Mouse (Mus musculus) MEL (cell line): ENCODE results near the gene 2300009A05Rik. TPM values are rescaled to one million over a fixed set of nuclear protein-coding genes. Genes with fewer than 3 reads are reported as not detected.

Experiments used
- DNase-seq: peaks from one replicate; pipeline ENCODE4 v3.0.0; 2011; ENCODE audit warnings: low read depth, low spot score
- H3K27ac ChIP-seq: 2 replicates; pipeline ENCODE4 v1.5.1; 2012; ENCODE audit warnings: low read depth, mild to moderate bottlenecking, control low read depth, low read length, moderate library complexity; ENCODE audit not compliant: control insufficient read depth
- H3K27me3 ChIP-seq, 2 experiments: fragments of 150-350 bp in 1 of 2; sonication (generic) in 1 of 2; 2 replicates each; pipeline ENCODE4 v1.6.1; 2012; ENCODE audit warnings: low read length in 2 of 2, mild to moderate bottlenecking in 2 of 2, improper control_type of control experiment in 1 of 2, moderate library complexity in 1 of 2; ENCODE audit not compliant: insufficient read depth in 2 of 2, control insufficient read depth in 1 of 2
- H3K36me3 ChIP-seq, 2 experiments: 2 replicates each; pipeline ENCODE4 v1.6.1; 2012 to 2014; ENCODE audit warnings: low read length in 2 of 2, improper control_type of control experiment in 1 of 2, inconsistent platforms in 1 of 2, mild to moderate bottlenecking in 1 of 2; ENCODE audit not compliant: insufficient read depth in 2 of 2, control insufficient read depth in 1 of 2
- H3K4me1 ChIP-seq, 2 experiments: fragments of 150-350 bp in 1 of 2; sonication (generic) in 1 of 2; 2 replicates each; pipeline ENCODE4 v1.6.1; 2012; ENCODE audit warnings: low read length in 2 of 2, improper control_type of control experiment in 1 of 2, mild to moderate bottlenecking in 1 of 2; ENCODE audit not compliant: insufficient read depth in 2 of 2, control insufficient read depth in 1 of 2
- H3K4me3 ChIP-seq, 2 experiments: fragments of 150-350 bp in 1 of 2; sonication (generic) in 1 of 2; 2 replicates each; pipeline ENCODE4 v1.5.1; 2012; ENCODE audit warnings: low read depth in 2 of 2, low read length in 2 of 2, mild to moderate bottlenecking in 2 of 2, moderate library complexity in 2 of 2, control low read depth in 1 of 2, improper control_type of control experiment in 1 of 2; ENCODE audit not compliant: control insufficient read depth in 1 of 2, insufficient read depth in 1 of 2
- H3K79me2 ChIP-seq: 2 replicates; pipeline ENCODE4 v1.6.1; 2012; ENCODE audit warnings: mild to moderate bottlenecking, low read length, moderate library complexity; ENCODE audit not compliant: control insufficient read depth, poor library complexity, insufficient read depth
- H3K9ac ChIP-seq: 2 replicates; pipeline ENCODE4 v1.6.1; 2012; ENCODE audit warnings: low read depth, mild to moderate bottlenecking, control low read depth, low read length, moderate library complexity; ENCODE audit not compliant: control insufficient read depth, poor library complexity, severe bottlenecking
- H3K9me3 ChIP-seq: fragments of 150-350 bp; sonication (generic); replicated peaks from 2 replicates; pipeline ENCODE4 v1.6.1; 2012; ENCODE audit warnings: mild to moderate bottlenecking, low read length, improper control_type of control experiment, moderate library complexity; ENCODE audit not compliant: insufficient read depth
- BHLHE40 ChIP-seq: IDR thresholded peaks from 2 replicates; pipeline ENCODE4 v1.6.1; 2012; ENCODE audit warnings: low read depth, mild to moderate bottlenecking, inconsistent platforms, low read length, improper control_type of control experiment, borderline replicate concordance
- CTCF ChIP-seq, 3 experiments: IDR thresholded peaks in 2 of 3; conservative IDR thresholded peaks in 1 of 3; 2 replicates each; pipeline ENCODE4 v1.5.1; 2011 to 2012; ENCODE audit warnings: low read length in 3 of 3, low read depth in 2 of 3, mild to moderate bottlenecking in 2 of 3, improper control_type of control experiment in 1 of 3, inconsistent platforms in 1 of 3, mixed read lengths in 1 of 3, moderate library complexity in 1 of 3; ENCODE audit not compliant: control insufficient read depth in 1 of 3, insufficient read depth in 1 of 3, poor library complexity in 1 of 3, severe bottlenecking in 1 of 3
- EP300 ChIP-seq, 2 experiments: IDR thresholded peaks; 2 replicates each; pipeline ENCODE4 v1.6.1; 2011; ENCODE audit warnings: improper control_type of control experiment in 2 of 2, low read length in 2 of 2, low read depth in 1 of 2, mild to moderate bottlenecking in 1 of 2
- ETS1 ChIP-seq: IDR thresholded peaks from 2 replicates; pipeline ENCODE4 v1.6.1; 2012; ENCODE audit warnings: low read depth, mild to moderate bottlenecking, inconsistent platforms, low read length, improper control_type of control experiment, moderate library complexity
- GABPA ChIP-seq: IDR thresholded peaks from 2 replicates; pipeline ENCODE4 v1.6.1; 2012; ENCODE audit warnings: low read depth, mild to moderate bottlenecking, inconsistent platforms, low read length, improper control_type of control experiment, moderate library complexity
- HCFC1 ChIP-seq: IDR thresholded peaks from 2 replicates; pipeline ENCODE4 v1.6.1; 2012; ENCODE audit warnings: low read depth, mild to moderate bottlenecking, inconsistent platforms, low read length, improper control_type of control experiment, moderate library complexity
- MAX ChIP-seq: IDR thresholded peaks from 2 replicates; pipeline ENCODE4 v1.6.1; 2011; ENCODE audit warnings: low read length, improper control_type of control experiment
- MAZ ChIP-seq: IDR thresholded peaks from 2 replicates; pipeline ENCODE4 v1.6.1; 2012; ENCODE audit warnings: low read depth, mild to moderate bottlenecking, inconsistent platforms, low read length, improper control_type of control experiment
- MEF2A ChIP-seq: IDR thresholded peaks from 2 replicates; pipeline ENCODE4 v1.6.1; 2014; ENCODE audit warnings: low read depth, mild to moderate bottlenecking, inconsistent platforms, low read length, improper control_type of control experiment; ENCODE audit not compliant: poor library complexity, insufficient replicate concordance, severe bottlenecking; ENCODE audit errors: extremely low read depth
- MYB ChIP-seq: IDR thresholded peaks from 2 replicates; pipeline ENCODE4 v1.6.1; 2011; ENCODE audit warnings: mild to moderate bottlenecking, low read depth, low read length, improper control_type of control experiment
- MYC ChIP-seq: IDR thresholded peaks from 2 replicates; pipeline ENCODE4 v1.6.1; 2011; ENCODE audit warnings: low read depth, mild to moderate bottlenecking, low read length, improper control_type of control experiment, moderate library complexity
- NRF1 ChIP-seq: IDR thresholded peaks from 2 replicates; pipeline ENCODE4 v1.6.1; 2014; ENCODE audit warnings: low read depth, mild to moderate bottlenecking, inconsistent platforms, low read length, improper control_type of control experiment, moderate library complexity; ENCODE audit not compliant: poor library complexity, insufficient read depth, severe bottlenecking
- RCOR1 ChIP-seq: IDR thresholded peaks from 2 replicates; pipeline ENCODE4 v1.6.1; 2012; ENCODE audit warnings: low read depth, mild to moderate bottlenecking, inconsistent platforms, low read length, improper control_type of control experiment
- SMC3 ChIP-seq: IDR thresholded peaks from 2 replicates; pipeline ENCODE4 v1.6.1; 2011; ENCODE audit warnings: low read depth, low read length, improper control_type of control experiment
- ZC3H11A ChIP-seq: IDR thresholded peaks from 2 replicates; pipeline ENCODE4 v1.6.1; 2012; ENCODE audit warnings: low read depth, mild to moderate bottlenecking, inconsistent platforms, low read length, improper control_type of control experiment
- ZKSCAN1 ChIP-seq: IDR thresholded peaks from 2 replicates; pipeline ENCODE4 v1.6.1; 2012; ENCODE audit warnings: low read depth, mild to moderate bottlenecking, inconsistent platforms, low read length, improper control_type of control experiment, moderate library complexity
- polyA plus RNA-seq, 2 experiments: library from polyadenylated mRNA; stranded (reverse) in 1 of 2; unstranded in 1 of 2; fragments of >175 nt in 1 of 2; fragments of >200 nt in 1 of 2; gene quantifications; 2 replicates each; pipeline versions ENCODE4 v1.2.1 to v1.2.4; 2012; ENCODE audit warnings: low replicate concordance in 2 of 2, low read depth in 1 of 2; ENCODE audit not compliant: insufficient read length in 2 of 2, insufficient read depth in 1 of 2, missing spikeins in 1 of 2
- total RNA-seq: library from RNA; depleted of rRNA; stranded (reverse); fragments of 300-350 nt; gene quantifications from 2 replicates; pipeline ENCODE4 v1.2.3, GENCODE M21; 2012

2300009A05Rik gene
- total and polyA plus RNA-seq, 3 experiments = 25.5 to 30.6 TPM; not detected in 1

DNA sequence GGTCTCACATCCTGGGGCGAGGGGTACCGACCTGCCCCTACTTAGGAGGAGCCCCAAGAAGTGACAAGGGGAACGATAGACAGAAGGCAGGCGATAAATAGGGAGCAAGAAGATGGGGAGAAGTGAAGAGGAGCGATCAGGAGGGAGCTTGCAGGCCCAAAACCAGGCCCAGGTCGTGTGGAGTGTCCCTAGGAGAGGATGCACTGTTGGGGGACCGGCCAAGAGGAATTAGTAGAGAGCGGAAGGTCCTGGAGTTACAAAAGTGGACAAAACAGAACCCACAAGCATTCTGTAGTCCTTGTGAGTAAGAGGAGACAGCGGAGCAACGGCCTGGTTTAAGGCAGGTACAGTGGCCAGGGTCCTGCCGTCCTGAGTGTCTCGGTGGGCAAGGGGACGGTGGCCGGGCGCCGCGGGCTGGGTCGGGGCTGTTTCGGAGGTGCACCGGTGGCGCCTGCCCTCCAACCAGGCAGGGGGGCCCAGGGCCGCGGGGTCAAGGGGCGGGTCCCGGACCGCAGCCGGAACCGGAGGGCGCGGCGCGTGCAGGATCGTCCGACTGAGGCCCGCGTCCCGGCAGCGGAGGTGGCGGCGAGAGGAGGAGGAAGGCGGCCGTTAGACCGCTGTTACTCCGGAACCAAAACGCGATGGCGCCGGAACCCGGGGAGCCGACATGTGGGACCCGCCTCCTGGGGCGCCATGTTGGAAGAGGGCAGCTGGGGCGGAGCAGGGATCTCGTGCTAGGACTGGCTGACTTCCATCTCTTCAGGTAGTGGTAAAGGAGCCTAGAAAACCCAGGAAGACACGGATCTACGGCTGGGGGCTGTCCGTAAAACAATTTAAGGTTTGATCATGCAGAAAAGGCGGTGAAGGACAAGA, 21.5 kb downstream of the 2300009A05Rik start, which contains the start of gene Map2k5 (continued):
- TF ChIP-seq NRF1 (peak; percentile 43; the same call in 1 of the 2 replicates), HCFC1 (peak; percentile 97), MYB (peak; percentile 88), ZC3H11A (no peak), SMC3 (no peak)

DNA sequence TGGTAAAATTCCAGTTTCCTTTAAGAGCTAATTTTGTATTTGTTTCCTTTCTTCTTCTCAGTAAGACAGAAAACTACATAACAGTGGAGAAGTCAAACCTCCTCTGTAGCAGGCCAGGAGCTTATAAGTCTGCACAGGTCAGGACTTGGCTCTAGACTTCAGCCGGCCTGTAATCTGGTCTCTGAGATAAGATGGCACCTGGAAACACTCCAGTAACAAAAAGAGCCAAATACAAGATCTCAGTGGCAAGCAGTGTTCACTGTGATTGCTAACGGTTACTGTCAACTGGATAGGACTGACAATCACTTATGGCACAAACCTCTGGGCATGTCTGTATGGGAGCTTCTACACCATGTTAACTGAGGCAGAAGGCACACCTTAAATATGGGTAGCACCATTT, 25.7 kb downstream of the 2300009A05Rik start:
- no peak overlapping the region for H3K4me3 ChIP-seq
- TF ChIP-seq CTCF (IDR thresholded peaks at IDR 0.05 in 2 of 3, conservative IDR thresholded peaks at IDR 0.05 in 1 of 3; ENCODE audit: control insufficient read depth in 1 of 3, insufficient read depth in 1 of 3, low read depth in 2 of 3, low read length in 3 of 3, poor library complexity in 1 of 3, severe bottlenecking in 1 of 3) (no peak), MYB (no peak), MAZ (no peak), MAX (no peak), RCOR1 (peak; percentile 72; the same call in 1 of the 2 replicates), MYC (no peak), BHLHE40 (no peak), ETS1 (no peak), ZKSCAN1 (no peak), ZC3H11A (no peak), GABPA (no peak), MEF2A (no peak), EP300 (IDR thresholded peaks at IDR 0.05; ENCODE audit: low read depth in 1 of 2, low read length in 2 of 2) (0 out of 4 replicates have a peak, but pooled peaks of 1 of the 2 experiments have one; percentile 7), HCFC1 (no peak), SMC3 (no peak)
- H3K27me3 ChIP-seq = no peaks in the 10 kb centered on the region
- no peak overlapping the region for H3K27ac ChIP-seq
- DNase-seq = no peak
- peaks cover 0 to 13% of the 10 kb centered on the region in 2 experiments for H3K36me3 ChIP-seq
- H3K79me2 ChIP-seq = peaks cover 14% of the 10 kb centered on the region
- H3K9me3 ChIP-seq = no peaks in the 10 kb centered on the region
- H3K9ac ChIP-seq = no peak overlapping the region
- H3K4me1 ChIP-seq = peaks cover 0 to 12% of the 10 kb centered on the region in 2 experiments; a peak in 2 of 4 replicates
